Mouse (Mus musculus) midbrain, embryonic 16.5 days (tissue): ENCODE data around the gene Nos1. TPM values are rescaled to one million over a fixed set of nuclear protein-coding genes. Genes with fewer than 3 reads are reported as not detected.

Experiments
- ATAC-seq: fragments of 200-750 bp; cut with Nextera tagmentation; 2 replicates; pipeline ENCODE4 v1.8.0; 2017; ENCODE audit warnings: moderate TSS enrichment
- H3K27ac ChIP-seq: fragments of 300-500 bp; sonication (generic); 2 replicates; pipeline ENCODE4 v1.5.1; 2014; ENCODE audit warnings: mild to moderate bottlenecking, low read length, mixed read lengths
- H3K27me3 ChIP-seq: fragments of 300-500 bp; sonication (generic); 2 replicates; pipeline ENCODE4 v1.6.1; 2014; ENCODE audit warnings: low read depth, low read length, mixed read lengths; ENCODE audit not compliant: control insufficient read depth, insufficient read depth
- H3K36me3 ChIP-seq: fragments of 300-500 bp; sonication (generic); 2 replicates; pipeline ENCODE4 v1.6.1; 2014; ENCODE audit warnings: mild to moderate bottlenecking, low read length, moderate library complexity, mixed read lengths; ENCODE audit not compliant: control insufficient read depth, insufficient read depth
- H3K4me1 ChIP-seq: fragments of 300-500 bp; sonication (generic); 2 replicates; pipeline ENCODE4 v1.6.1; 2014; ENCODE audit warnings: mild to moderate bottlenecking, low read length, mixed read lengths; ENCODE audit not compliant: control insufficient read depth, insufficient read depth
- H3K4me2 ChIP-seq: fragments of 300-500 bp; sonication (generic); 2 replicates; pipeline ENCODE4 v1.6.1; 2014; ENCODE audit warnings: mild to moderate bottlenecking, low read length, mixed read lengths
- H3K4me3 ChIP-seq: fragments of 300-500 bp; sonication (generic); 2 replicates; pipeline ENCODE4 v1.5.1; 2014; ENCODE audit warnings: low read depth, mild to moderate bottlenecking, low read length, moderate library complexity, mixed read lengths
- H3K9ac ChIP-seq: fragments of 300-500 bp; sonication (generic); 2 replicates; pipeline ENCODE4 v1.6.1; 2014; ENCODE audit warnings: low read depth, low read length, mixed read lengths
- H3K9me3 ChIP-seq: fragments of 300-500 bp; sonication (generic); replicated peaks from 2 replicates; pipeline ENCODE4 v1.6.1; 2014; ENCODE audit warnings: mild to moderate bottlenecking, low read length, mixed read lengths; ENCODE audit not compliant: control insufficient read depth, poor library complexity, severe bottlenecking
- WGBS: fragments of 180-500 bp; shearing (Covaris S2); extraction: QIAGEN DNeasy Blood & Tissue Kit; methylation state at CpG from one replicate; pipeline ENCODE4 v1.1.7; 2014; 5-methylcytosine and 5-hydroxymethylcytosine counted together
- polyA plus RNA-seq: library from polyadenylated mRNA; unstranded; fragments of >200 nt; fragmentation: Nextera tagmentation; extraction: Ambion mirVana; gene quantifications from 2 replicates; pipeline ENCODE4 v1.2.1, GENCODE M21; 2015

The Nos1 gene
- polyA plus RNA-seq, 1 experiment from 2014 or later: 3.0 TPM

GRCm38 (mm10) chr5:117986327-117986726 is 205.5 kb downstream of the Nos1 start:
- peaks cover 52% of the 10 kb centered on the region for H3K36me3 ChIP-seq
- no peak for ATAC-seq
- H3K27me3 ChIP-seq: no peaks in the 10 kb centered on the region
- no peak overlapping the region for H3K9ac ChIP-seq
- WGBS: 68% methylated on average over 4 of the region's 4 CpGs
- no peak overlapping the region for H3K4me3 ChIP-seq
- H3K4me1 ChIP-seq: peaks cover 2% of the 10 kb centered on the region; the same call in 1 of the 2 replicates
- no peaks in the 10 kb centered on the region for H3K9me3 ChIP-seq
- H3K4me2 ChIP-seq: no peak overlapping the region
- no peak overlapping the region for H3K27ac ChIP-seq

GRCm38 (mm10) chr5:117987891-117988290 is 207.1 kb downstream of the Nos1 start:
- Histone ChIP-seq H3K4me3 (no peak overlapping the region), H3K4me1 (peaks cover 2% of the 10 kb centered on the region; the same call in 1 of the 2 replicates), H3K9me3 (no peaks in the 10 kb centered on the region), H3K27ac (no peak overlapping the region), H3K4me2 (no peak overlapping the region), H3K27me3 (no peaks in the 10 kb centered on the region), H3K9ac (no peak overlapping the region), H3K36me3 (peaks cover 55% of the 10 kb centered on the region)
- no peak for ATAC-seq
- WGBS: 91% methylated on average over 3 of the region's 3 CpGs

DNA sequence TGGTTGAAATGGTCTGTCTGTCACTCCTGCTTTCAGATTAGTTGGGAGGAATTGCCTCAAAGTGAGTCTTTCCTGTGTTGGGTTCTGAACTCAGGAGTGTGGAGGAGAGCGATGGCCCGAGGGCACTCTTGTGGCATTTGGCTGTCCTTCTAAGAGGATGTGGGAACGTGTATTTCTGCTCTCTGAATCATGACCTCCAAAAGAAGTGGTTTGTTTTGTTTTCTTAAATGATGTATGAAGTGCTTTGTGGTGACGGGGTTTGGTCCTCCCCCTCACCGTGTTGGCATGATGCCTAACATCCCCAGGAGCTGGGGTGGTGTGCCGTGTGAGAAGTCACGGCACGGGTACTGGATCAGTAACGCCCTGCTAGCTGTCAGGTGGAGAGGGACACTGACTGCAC is 207.5 kb downstream of the Nos1 start:
- H3K9ac ChIP-seq: no peak overlapping the region
- 86% methylated on average over 9 of the region's 9 CpGs for WGBS
- no peak overlapping the region for H3K4me2 ChIP-seq
- peaks cover 2% of the 10 kb centered on the region; the same call in 1 of the 2 replicates for H3K4me1 ChIP-seq
- no peaks in the 10 kb centered on the region for H3K9me3 ChIP-seq
- no peak overlapping the region for H3K27ac ChIP-seq
- H3K27me3 ChIP-seq: no peaks in the 10 kb centered on the region
- no peak for ATAC-seq
- H3K4me3 ChIP-seq: no peak overlapping the region
- peaks cover 50% of the 10 kb centered on the region for H3K36me3 ChIP-seq

GRCm38 (mm10) chr5:117989773-117990172 is 208.9 kb downstream of the Nos1 start:
- WGBS: 91% methylated on average over 6 of the region's 6 CpGs
- no peak for ATAC-seq

GRCm38 (mm10) chr5:117990957-117991356 is 210.1 kb downstream of the Nos1 start:
- no peaks in the 10 kb centered on the region for H3K4me1 ChIP-seq
- WGBS: 95% methylated on average over 3 of the region's 3 CpGs

More at GRCm38 (mm10) chr5:117989773-117990172, 208.9 kb downstream of the Nos1 start:
- H3K27me3 ChIP-seq: no peaks in the 10 kb centered on the region
- no peak overlapping the region for H3K27ac ChIP-seq
- peaks cover 58% of the 10 kb centered on the region for H3K36me3 ChIP-seq
- H3K4me2 ChIP-seq: no peak overlapping the region
- no peaks in the 10 kb centered on the region for H3K9me3 ChIP-seq
- H3K4me3 ChIP-seq: no peak overlapping the region
- H3K9ac ChIP-seq: no peak overlapping the region
- no peaks in the 10 kb centered on the region for H3K4me1 ChIP-seq

DNA sequence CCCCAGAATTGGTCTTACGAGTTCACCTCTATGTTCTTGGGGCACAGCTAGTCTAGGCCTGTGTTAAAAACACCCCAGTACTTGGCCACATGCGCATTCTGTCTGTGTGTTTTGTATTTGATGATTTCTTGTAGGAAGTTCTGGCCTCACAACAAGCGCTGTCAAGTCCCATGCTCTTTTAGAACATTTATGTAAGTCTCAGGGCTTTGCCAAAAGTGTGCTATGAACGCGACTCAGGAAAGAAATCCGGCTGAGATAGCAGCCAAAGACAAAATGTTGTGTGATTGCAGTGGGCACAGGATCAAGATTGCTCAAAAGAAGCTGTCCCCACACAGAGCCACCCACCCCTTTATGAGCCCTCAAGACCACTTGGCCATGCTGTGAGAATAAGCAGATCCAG is 212.7 kb downstream of the Nos1 start:
- H3K9ac ChIP-seq: no peak overlapping the region
- no peak overlapping the region for H3K27ac ChIP-seq
- H3K36me3 ChIP-seq: peaks cover 59% of the 10 kb centered on the region
- WGBS: 92% methylated on average over 6 of the region's 6 CpGs
- no peaks in the 10 kb centered on the region for H3K4me1 ChIP-seq
- no peaks in the 10 kb centered on the region for H3K27me3 ChIP-seq
- ATAC-seq: no peak
- H3K4me2 ChIP-seq: no peak overlapping the region
- H3K9me3 ChIP-seq: no peaks in the 10 kb centered on the region
- no peak overlapping the region for H3K4me3 ChIP-seq

More at GRCm38 (mm10) chr5:117990957-117991356, 210.1 kb downstream of the Nos1 start:
- H3K9me3 ChIP-seq: no peaks in the 10 kb centered on the region
- H3K27me3 ChIP-seq: no peaks in the 10 kb centered on the region
- no peak overlapping the region for H3K4me2 ChIP-seq
- H3K36me3 ChIP-seq: peaks cover 69% of the 10 kb centered on the region
- no peak overlapping the region for H3K27ac ChIP-seq
- H3K4me3 ChIP-seq: no peak overlapping the region
- no peak for ATAC-seq
- no peak overlapping the region for H3K9ac ChIP-seq

- H3K4me1 ChIP-seq: no peaks in the 10 kb centered on the region
- H3K27ac ChIP-seq: no peak overlapping the region
- 89% methylated on average over 8 of the region's 8 CpGs for WGBS
- no peaks in the 10 kb centered on the region for H3K9me3 ChIP-seq
- no peak overlapping the region for H3K4me2 ChIP-seq
- no peak overlapping the region for H3K4me3 ChIP-seq
- H3K27me3 ChIP-seq: no peaks in the 10 kb centered on the region
- H3K9ac ChIP-seq: no peak overlapping the region
- ATAC-seq: no peak
- H3K36me3 ChIP-seq: peaks cover 51% of the 10 kb centered on the region
Measured at GRCm38 (mm10) chr5:117995372-117995901, 214.6 kb downstream of the Nos1 start.

DNA sequence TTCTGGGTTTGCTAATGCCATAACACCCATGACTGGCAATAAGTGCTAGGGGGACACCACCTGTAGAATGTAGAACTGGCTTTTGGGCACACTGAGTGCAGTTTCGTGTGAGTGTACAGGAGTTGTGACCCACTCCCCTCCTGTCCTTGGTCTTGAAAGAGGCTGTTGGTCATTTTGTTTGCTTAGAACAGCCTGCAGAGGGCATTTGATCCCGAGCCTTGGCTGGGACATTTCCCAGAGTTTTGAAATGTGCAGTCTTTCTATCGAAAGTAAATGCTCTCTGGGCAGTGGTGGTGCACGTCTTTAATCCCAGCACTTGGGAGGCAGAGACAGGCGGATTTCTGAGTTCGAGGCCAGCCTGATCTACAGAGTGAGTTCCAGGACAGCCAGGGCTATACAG is 215.1 kb downstream of the Nos1 start:
- no peak for ATAC-seq
- H3K27me3 ChIP-seq: no peaks in the 10 kb centered on the region
- 90% methylated on average over 6 of the region's 6 CpGs for WGBS

GRCm38 (mm10) chr5:117996581-117996980 is 215.7 kb downstream of the Nos1 start:
- H3K27ac ChIP-seq: no peak overlapping the region
- no peak overlapping the region for H3K4me2 ChIP-seq
- no peak overlapping the region for H3K9ac ChIP-seq
- no peak for ATAC-seq
- H3K4me3 ChIP-seq: no peak overlapping the region
- no peaks in the 10 kb centered on the region for H3K4me1 ChIP-seq
- no peaks in the 10 kb centered on the region for H3K9me3 ChIP-seq
- no peaks in the 10 kb centered on the region for H3K27me3 ChIP-seq
- WGBS: 79% methylated on average over 6 of the region's 6 CpGs
- peaks cover 46% of the 10 kb centered on the region for H3K36me3 ChIP-seq

More for the DNA sequence above, 215.1 kb downstream of the Nos1 start:
- Histone ChIP-seq H3K9me3 (no peaks in the 10 kb centered on the region), H3K4me1 (no peaks in the 10 kb centered on the region), H3K9ac (no peak overlapping the region), H3K36me3 (peaks cover 47% of the 10 kb centered on the region), H3K4me2 (no peak overlapping the region), H3K27ac (no peak overlapping the region), H3K4me3 (no peak overlapping the region)
